Mouse (Mus musculus) hindbrain, embryonic 14.5 days (tissue): ENCODE data around the gene Mfsd9. TPM values are rescaled to one million over a fixed set of nuclear protein-coding genes. Genes with fewer than 3 reads are reported as not detected.

Experiments
- ATAC-seq: fragments of 200-750 bp; cut with Nextera tagmentation; 2 replicates; pipeline ENCODE4 v1.8.0; 2017; ENCODE audit warnings: moderate number of reproducible peaks, mild to moderate bottlenecking, moderate TSS enrichment, moderate library complexity; ENCODE audit not compliant: low FRiP score
- DNase-seq: peaks from one replicate; pipeline ENCODE4 v3.0.0-alpha.2; 2015; ENCODE audit warnings: low spot score
- H3K27ac ChIP-seq: fragments of 300-500 bp; sonication (generic); 2 replicates; pipeline ENCODE4 v1.5.1; 2014; ENCODE audit warnings: mild to moderate bottlenecking, moderate library complexity
- H3K27me3 ChIP-seq: fragments of 300-500 bp; sonication (generic); 2 replicates; pipeline ENCODE4 v1.6.1; 2014; ENCODE audit warnings: mild to moderate bottlenecking, low read length, mixed read lengths; ENCODE audit not compliant: control insufficient read depth, insufficient read depth
- H3K36me3 ChIP-seq: fragments of 300-500 bp; sonication (generic); replicated peaks from 2 replicates; pipeline ENCODE4 v1.6.1; 2014; ENCODE audit not compliant: control insufficient read depth, insufficient read depth
- H3K4me1 ChIP-seq: fragments of 300-500 bp; sonication (generic); replicated peaks from 2 replicates; pipeline ENCODE4 v1.6.1; 2014; ENCODE audit warnings: antibody characterized with exemption, low read length, mixed read lengths; ENCODE audit not compliant: control insufficient read depth, insufficient read depth
- H3K4me2 ChIP-seq: fragments of 300-500 bp; sonication (generic); replicated peaks from 2 replicates; pipeline ENCODE4 v1.6.1; 2014; ENCODE audit warnings: mild to moderate bottlenecking, moderate library complexity
- H3K4me3 ChIP-seq: fragments of 300-500 bp; sonication (generic); replicated peaks from 2 replicates; pipeline ENCODE4 v1.5.1; 2014; ENCODE audit warnings: mild to moderate bottlenecking, low read length
- H3K9ac ChIP-seq: fragments of 300-500 bp; sonication (generic); 2 replicates; pipeline ENCODE4 v1.6.1; 2014
- H3K9me3 ChIP-seq: fragments of 300-500 bp; sonication (generic); 2 replicates; pipeline ENCODE4 v1.6.1; 2016; ENCODE audit warnings: low read length; ENCODE audit not compliant: control insufficient read depth
- WGBS: fragments of 180-500 bp; shearing (Covaris S2); extraction: QIAGEN DNeasy Blood & Tissue Kit; methylation state at CpG from one replicate; pipeline ENCODE4 v1.1.7; 2014; 5-methylcytosine and 5-hydroxymethylcytosine counted together
- polyA plus RNA-seq: library from polyadenylated mRNA; unstranded; fragments of >200 nt; fragmentation: Nextera tagmentation; extraction: Ambion mirVana; gene quantifications from 2 replicates; pipeline ENCODE4 v1.2.1, GENCODE M21; 2014

Gene Mfsd9
- polyA plus RNA-seq, 1 experiment from 2014 or later: 8.6 TPM

GRCm38 (mm10) chr1:40769331-40769894 lies 21.1 kb downstream of the Mfsd9 start:
- 54% methylated on average over 4 of the region's 4 CpGs for WGBS
- H3K9ac ChIP-seq: no peak overlapping the region
- H3K4me1 ChIP-seq: no peaks in the 10 kb centered on the region
- ATAC-seq: no peak
- no peak for DNase-seq
- H3K9me3 ChIP-seq: no peaks in the 10 kb centered on the region
- no peak overlapping the region for H3K4me2 ChIP-seq
- no peaks in the 10 kb centered on the region for H3K27me3 ChIP-seq
- peaks cover 11% of the 10 kb centered on the region; the same call in 1 of the 2 replicates for H3K36me3 ChIP-seq
- H3K4me3 ChIP-seq: no peak overlapping the region
- no peak overlapping the region for H3K27ac ChIP-seq

GRCm38 (mm10) chr1:40768606-40769005 lies 21.9 kb downstream of the Mfsd9 start:
- Histone ChIP-seq H3K27me3 (no peaks in the 10 kb centered on the region), H3K4me1 (no peaks in the 10 kb centered on the region), H3K9ac (no peak overlapping the region), H3K36me3 (peaks cover 8% of the 10 kb centered on the region; the same call in 1 of the 2 replicates), H3K4me2 (no peak overlapping the region), H3K9me3 (no peaks in the 10 kb centered on the region), H3K27ac (no peak overlapping the region), H3K4me3 (no peak overlapping the region)
- WGBS: 27% methylated on average over 6 of the region's 6 CpGs
- DNase-seq (peak; percentile 63), ATAC-seq (no peak)

GRCm38 (mm10) chr1:40767588-40767987 lies 22.9 kb downstream of the Mfsd9 start:
- Histone ChIP-seq H3K4me3 (no peak overlapping the region), H3K36me3 (no peaks in the 10 kb centered on the region), H3K27ac (no peak overlapping the region), H3K9me3 (no peaks in the 10 kb centered on the region), H3K4me1 (no peaks in the 10 kb centered on the region), H3K4me2 (no peak overlapping the region), H3K9ac (no peak overlapping the region), H3K27me3 (no peaks in the 10 kb centered on the region)
- ATAC-seq (no peak), DNase-seq (no peak)
- 90% methylated on average over 18 of the region's 18 CpGs for WGBS

GRCm38 (mm10) chr1:40765521-40765920 lies 25.0 kb downstream of the Mfsd9 start:
- no peak overlapping the region for H3K4me3 ChIP-seq
- WGBS: 89% methylated on average over 12 of the region's 12 CpGs
- H3K9ac ChIP-seq: no peak overlapping the region
- H3K4me1 ChIP-seq: no peaks in the 10 kb centered on the region
- ATAC-seq (no peak), DNase-seq (no peak)
- no peaks in the 10 kb centered on the region for H3K36me3 ChIP-seq
- H3K4me2 ChIP-seq: no peak overlapping the region
- H3K27me3 ChIP-seq: no peaks in the 10 kb centered on the region
- no peak overlapping the region for H3K27ac ChIP-seq
- no peaks in the 10 kb centered on the region for H3K9me3 ChIP-seq

- H3K27ac ChIP-seq: no peak overlapping the region
- no peak for ATAC-seq
- H3K4me2 ChIP-seq: no peak overlapping the region
- no peak overlapping the region for H3K4me3 ChIP-seq
- DNase-seq: no peak
- WGBS: 94% methylated on average over 15 of the region's 15 CpGs
- no peaks in the 10 kb centered on the region for H3K36me3 ChIP-seq
- H3K4me1 ChIP-seq: no peaks in the 10 kb centered on the region
- H3K9me3 ChIP-seq: no peaks in the 10 kb centered on the region
- H3K27me3 ChIP-seq: no peaks in the 10 kb centered on the region
- H3K9ac ChIP-seq: no peak overlapping the region
Observed at GRCm38 (mm10) chr1:40764701-40765275, 25.7 kb downstream of the Mfsd9 start.

DNA sequence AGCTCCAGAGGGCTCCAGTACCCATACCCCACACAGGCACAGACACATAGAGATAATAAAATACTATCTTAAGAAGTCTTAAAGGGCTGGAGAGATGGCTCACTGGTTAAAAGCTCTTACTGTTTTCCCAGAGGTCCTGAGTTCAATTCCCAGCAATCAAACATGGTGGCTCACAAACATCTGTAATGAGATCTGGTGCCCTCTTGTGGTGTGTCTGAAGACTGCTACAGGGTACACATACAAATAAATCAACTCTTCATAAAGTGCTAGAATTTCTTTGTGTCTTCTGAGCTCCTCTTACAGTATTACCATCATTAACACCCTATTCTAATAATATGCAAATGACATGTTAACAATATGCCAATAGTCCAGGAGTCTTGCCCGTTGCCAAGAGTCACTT lies 26.4 kb downstream of the Mfsd9 start:
- WGBS: 53% methylated on average over 1 of the region's 1 CpGs
- no peak overlapping the region for H3K4me2 ChIP-seq
- no peaks in the 10 kb centered on the region for H3K36me3 ChIP-seq
- DNase-seq (no peak), ATAC-seq (no peak)
- no peaks in the 10 kb centered on the region for H3K4me1 ChIP-seq
- H3K4me3 ChIP-seq: no peak overlapping the region
- no peaks in the 10 kb centered on the region for H3K9me3 ChIP-seq
- no peaks in the 10 kb centered on the region for H3K27me3 ChIP-seq
- no peak overlapping the region for H3K27ac ChIP-seq
- no peak overlapping the region for H3K9ac ChIP-seq

DNA sequence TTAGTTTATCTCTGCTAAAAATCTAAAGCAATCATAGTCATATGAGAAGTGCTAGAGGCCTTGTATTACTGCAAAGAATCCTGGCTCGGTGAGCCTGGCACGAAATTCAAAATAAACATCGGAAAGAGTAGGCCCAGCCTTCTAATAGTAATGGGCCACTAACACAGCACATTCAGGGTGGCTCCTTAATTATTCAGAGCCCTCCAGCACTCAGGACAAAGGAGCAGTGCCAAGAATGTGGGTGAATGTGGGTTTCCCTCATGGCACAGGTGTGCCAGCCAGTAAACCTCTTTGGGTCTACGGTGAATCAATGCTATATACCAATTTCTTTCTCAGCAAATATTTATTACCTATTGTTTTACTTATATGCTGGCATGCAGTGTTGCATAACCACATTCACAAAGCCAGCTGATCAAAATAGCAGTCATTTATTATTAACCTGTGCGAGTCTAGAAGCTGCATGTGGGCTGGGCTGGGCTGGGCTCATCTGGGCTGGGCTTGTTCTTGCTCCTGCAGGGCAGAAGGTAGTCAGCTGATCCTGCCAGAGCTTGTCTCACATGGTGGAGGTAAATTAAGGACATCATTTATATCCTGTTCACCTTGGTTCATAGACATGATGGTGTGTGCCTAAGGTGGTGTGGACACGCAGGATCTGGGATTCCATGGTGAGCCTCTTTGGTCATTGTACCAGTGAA lies 30.6 kb downstream of the Mfsd9 start:
- H3K27ac ChIP-seq: no peak overlapping the region
- ATAC-seq (no peak), DNase-seq (no peak)
- 91% methylated on average over 6 of the region's 6 CpGs for WGBS
- no peaks in the 10 kb centered on the region for H3K27me3 ChIP-seq
- no peak overlapping the region for H3K9ac ChIP-seq
- H3K4me2 ChIP-seq: no peak overlapping the region
- H3K9me3 ChIP-seq: no peaks in the 10 kb centered on the region
- no peaks in the 10 kb centered on the region for H3K36me3 ChIP-seq
- no peak overlapping the region for H3K4me3 ChIP-seq
- no peaks in the 10 kb centered on the region for H3K4me1 ChIP-seq

DNA sequence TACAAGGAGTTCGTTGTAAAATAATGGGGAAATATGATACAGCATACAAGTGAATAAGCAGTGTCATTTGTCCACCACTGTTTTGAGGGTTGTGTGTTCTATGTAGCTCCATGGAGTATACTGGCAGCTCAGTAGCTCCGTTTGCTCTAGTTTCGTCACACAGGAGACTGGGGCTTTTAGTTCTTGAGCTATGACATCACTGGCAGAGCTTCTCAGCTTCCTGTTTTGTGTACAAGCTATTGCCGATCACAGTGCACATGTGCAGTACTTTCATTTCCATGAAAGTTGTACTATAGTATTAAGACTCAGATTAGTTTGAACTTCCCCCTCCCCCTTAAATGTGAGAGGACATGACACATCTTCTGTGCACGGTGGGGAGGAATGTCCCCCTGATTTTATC lies 44.4 kb downstream of the Mfsd9 start:
- ATAC-seq: no peak
- 88% methylated on average over 5 of the region's 5 CpGs for WGBS

GRCm38 (mm10) chr1:40740739-40741138 lies 49.7 kb downstream of the Mfsd9 start:
- 91% methylated on average over 2 of the region's 2 CpGs for WGBS
- Histone ChIP-seq H3K4me3 (no peak overlapping the region), H3K9ac (no peak overlapping the region), H3K36me3 (no peaks in the 10 kb centered on the region), H3K9me3 (no peaks in the 10 kb centered on the region), H3K4me2 (no peak overlapping the region), H3K27ac (no peak overlapping the region), H3K4me1 (no peaks in the 10 kb centered on the region), H3K27me3 (no peaks in the 10 kb centered on the region)
- no peak for DNase-seq
- no peak for ATAC-seq

More for the DNA sequence above, 44.4 kb downstream of the Mfsd9 start:
- Histone ChIP-seq H3K27ac (no peak overlapping the region), H3K4me1 (no peaks in the 10 kb centered on the region), H3K27me3 (no peaks in the 10 kb centered on the region), H3K36me3 (no peaks in the 10 kb centered on the region), H3K4me3 (no peak overlapping the region), H3K9me3 (no peaks in the 10 kb centered on the region), H3K9ac (no peak overlapping the region), H3K4me2 (no peak overlapping the region)
- no peak for DNase-seq
